Mouse (Mus musculus) cerebellum, adult 2 months (tissue): ENCODE data around the gene Klf13. TPM values are rescaled to one million over a fixed set of nuclear protein-coding genes. Genes with fewer than 3 reads are reported as not detected.
A peak's percentile ranks its signal among the peaks of the same experiment; 100 is the strongest.

Experiments
- DNase-seq, 2 experiments: peaks; one replicate each; pipeline ENCODE4 v3.0.0; 2021
- H3K27ac ChIP-seq: fragments of 200-500 bp; 2 replicates; pipeline ENCODE4 v1.5.1; 2012; ENCODE audit warnings: low read length, control low read depth, inconsistent platforms; ENCODE audit not compliant: insufficient read depth
- H3K27me3 ChIP-seq: fragments of 200-500 bp; 2 replicates; pipeline ENCODE4 v1.6.1; 2012; ENCODE audit warnings: inconsistent platforms, mild to moderate bottlenecking, low read length, moderate library complexity; ENCODE audit not compliant: control insufficient read depth, insufficient read depth
- H3K4me1 ChIP-seq: fragments of 200-500 bp; 2 replicates; pipeline ENCODE4 v1.6.1; 2011; ENCODE audit warnings: low read length; ENCODE audit not compliant: control insufficient read depth, insufficient read depth
- H3K4me3 ChIP-seq: fragments of 200-500 bp; replicated peaks from 2 replicates; pipeline ENCODE3; 2011; ENCODE audit warnings: mild to moderate bottlenecking, low read depth, low read length, control low read depth; ENCODE audit not compliant: insufficient read depth
- CTCF ChIP-seq: fragments of 200-500 bp; IDR thresholded peaks from 2 replicates; pipeline ENCODE4 v1.5.1; 2011; ENCODE audit warnings: low read depth, mild to moderate bottlenecking, control low read depth, low read length, moderate library complexity, borderline replicate concordance; ENCODE audit not compliant: insufficient read depth
- POLR2A ChIP-seq: fragments of 200-500 bp; IDR thresholded peaks from 2 replicates; pipeline ENCODE4 v1.6.1; 2011; ENCODE audit warnings: low read length, control low read depth, borderline replicate concordance; ENCODE audit not compliant: insufficient read depth
- WGBS: fragments of 180-500 bp; shearing (Covaris S2); methylation state at CpG from one replicate; pipeline ENCODE4 v1.1.7; 2018; 5-methylcytosine and 5-hydroxymethylcytosine counted together
- polyA plus RNA-seq: library from polyadenylated mRNA; depleted of rRNA; stranded (reverse); fragments of >200 nt; gene quantifications from 2 replicates; pipeline ENCODE4 v1.2.3, GENCODE M21; 2012

Gene Klf13
- polyA plus RNA-seq, 1 experiment: 60.8 TPM

DNA sequence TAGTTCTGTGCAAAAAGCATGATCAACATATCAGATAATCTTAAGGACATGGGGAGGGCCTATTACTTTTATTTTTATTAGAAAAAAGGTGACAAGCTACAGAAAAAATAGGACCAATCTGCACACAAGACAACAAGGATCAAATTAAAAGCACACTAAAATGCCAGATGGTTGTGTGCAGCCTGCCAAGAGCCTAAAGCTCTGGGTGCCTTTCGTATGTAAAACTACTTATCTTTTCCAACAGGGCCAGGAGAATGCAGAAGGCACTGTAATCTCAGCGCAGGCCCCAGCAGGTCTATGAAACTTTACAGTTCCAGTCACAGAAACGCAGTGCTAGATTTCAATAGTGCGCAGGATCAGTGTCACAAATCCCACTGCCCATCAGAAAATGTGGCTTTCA lies 45.0 kb downstream of the Klf13 start:
- Histone ChIP-seq H3K27me3 (no peaks in the 10 kb centered on the region), H3K4me3 (no peak overlapping the region), H3K27ac (peak overlapping the region; percentile 98; the same call in 1 of the 2 replicates), H3K4me1 (peaks cover 63% of the 10 kb centered on the region)
- DNase-seq: peak; percentile 59 to 73
- TF ChIP-seq POLR2A: no peak
- TF ChIP-seq CTCF: no peak
- WGBS: 28% methylated on average over 4 of the region's 4 CpGs

DNA sequence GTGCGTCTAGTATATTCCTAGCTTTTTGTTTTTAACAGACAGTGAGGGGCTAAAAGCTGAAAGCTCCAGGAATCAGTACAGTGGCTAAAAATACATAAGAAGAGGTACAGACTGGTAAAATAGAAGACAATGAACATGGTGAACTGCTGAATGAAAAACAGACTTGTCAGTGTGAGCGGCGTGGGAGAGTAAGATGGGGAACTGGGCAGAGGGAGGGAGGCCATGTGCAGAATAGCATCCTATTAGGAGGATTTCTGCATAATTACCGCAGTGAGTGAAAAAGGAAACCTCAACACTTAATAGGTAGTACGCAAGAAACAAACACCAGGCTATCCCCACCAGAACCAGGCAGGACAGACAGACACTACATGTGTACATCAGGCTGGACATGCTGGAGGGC lies 45.5 kb downstream of the Klf13 start:
- no peaks in the 10 kb centered on the region for H3K27me3 ChIP-seq
- H3K4me3 ChIP-seq: no peak overlapping the region
- peak in 1 of 2 experiments; percentile 47 for DNase-seq
- H3K4me1 ChIP-seq: peaks cover 60% of the 10 kb centered on the region
- TF ChIP-seq CTCF: no peak
- TF ChIP-seq POLR2A: no peak
- peak overlapping the region; percentile 98 for H3K27ac ChIP-seq
- 74% methylated on average over 5 of the region's 5 CpGs for WGBS

GRCm38 (mm10) chr7:63891488-63892075 lies 47.1 kb downstream of the Klf13 start:
- H3K4me1 ChIP-seq: peaks cover 60% of the 10 kb centered on the region
- no peak overlapping the region for H3K27ac ChIP-seq
- 27% methylated on average over 43 of the region's 43 CpGs for WGBS
- TF ChIP-seq POLR2A (no peak), CTCF (no peak)
- no peak overlapping the region for H3K4me3 ChIP-seq
- H3K27me3 ChIP-seq: no peaks in the 10 kb centered on the region
- DNase-seq: peak; percentile 52 to 62

DNA sequence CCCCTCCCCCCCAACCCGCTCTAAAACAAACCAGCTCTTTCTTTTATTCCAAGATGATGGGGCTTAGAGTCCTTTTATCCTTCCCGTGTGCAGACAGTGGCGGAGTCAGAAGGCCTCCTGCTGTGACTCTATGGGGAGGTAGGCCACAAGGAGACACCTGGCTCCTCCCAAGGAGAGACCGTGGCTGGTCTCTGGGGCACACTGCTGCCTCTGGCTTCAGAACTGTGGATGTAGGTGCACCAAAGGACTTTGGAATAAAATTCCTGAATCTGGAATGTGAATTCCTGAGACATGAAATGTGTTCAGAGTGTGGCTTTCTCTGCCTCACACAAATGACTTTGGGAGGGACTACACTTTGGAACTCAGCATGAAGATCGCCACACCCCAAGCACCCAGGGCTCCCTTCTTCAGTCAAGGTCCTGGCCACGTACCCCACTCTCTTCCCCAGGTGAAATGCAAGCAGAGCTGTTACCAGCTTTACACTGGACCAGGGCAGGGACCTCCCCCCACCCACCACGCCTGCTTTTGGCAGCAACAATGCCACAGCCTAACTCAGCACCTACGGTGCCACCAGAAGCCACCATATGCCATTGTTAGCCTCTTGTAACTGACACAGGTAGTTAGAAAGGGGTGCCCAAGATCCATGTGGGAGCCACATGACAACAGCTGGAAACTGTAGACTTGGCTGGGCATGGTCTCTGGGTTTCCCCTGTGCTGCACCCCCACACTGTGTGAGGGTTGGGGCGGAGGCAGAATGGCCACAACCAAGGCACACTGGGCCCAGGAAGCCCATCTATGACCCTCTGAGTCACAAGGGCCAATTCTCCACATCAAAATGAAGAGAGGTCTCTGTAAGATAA lies 49.4 kb downstream of the Klf13 start:
- DNase-seq: peak; percentile 33 to 42
- Histone ChIP-seq H3K4me1 (peaks cover 46% of the 10 kb centered on the region), H3K4me3 (no peak overlapping the region), H3K27me3 (no peaks in the 10 kb centered on the region), H3K27ac (peak overlapping the region; percentile 67)
- 44% methylated on average over 9 of the region's 9 CpGs for WGBS
- TF ChIP-seq POLR2A: no peak
- TF ChIP-seq CTCF: no peak

- Histone ChIP-seq H3K4me1 (peaks cover 45% of the 10 kb centered on the region), H3K27ac (0 out of 2 replicates have a peak overlapping the region, but pooled peaks have one; percentile 20), H3K4me3 (no peak overlapping the region), H3K27me3 (no peaks in the 10 kb centered on the region)
- 61% methylated on average over 6 of the region's 6 CpGs for WGBS
- no peak for TF ChIP-seq POLR2A
- no peak for TF ChIP-seq CTCF
- DNase-seq: peak in 1 of 2 experiments; percentile 30
These were observed 50.0 kb downstream of the Klf13 start for GRCm38 (mm10) chr7:63888674-63889073.

DNA sequence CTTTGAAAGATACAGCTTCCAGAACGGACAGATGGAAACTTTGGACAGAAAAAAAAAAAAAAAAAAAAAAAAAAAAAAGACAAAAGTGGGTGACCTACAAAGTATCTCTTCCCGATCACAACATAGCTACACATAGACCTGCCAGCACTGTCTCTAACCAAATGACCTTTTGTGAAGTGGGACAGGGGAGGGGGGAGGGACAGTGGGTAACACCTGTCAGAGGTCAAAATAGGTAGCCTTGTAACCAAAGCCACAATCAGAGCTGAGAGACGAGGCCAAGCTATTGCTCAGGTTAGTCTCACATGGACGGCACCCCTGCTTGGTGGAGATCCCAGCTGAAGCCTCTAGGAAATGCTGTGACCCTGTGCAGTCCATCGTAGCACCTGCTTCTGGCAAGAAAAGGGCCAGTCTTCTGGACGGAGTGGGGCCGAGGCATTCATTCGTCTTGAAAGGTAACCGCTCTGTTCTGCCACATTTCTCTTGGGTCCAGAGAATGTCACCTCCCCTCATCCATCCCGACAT lies 51.1 kb downstream of the Klf13 start:
- H3K27ac ChIP-seq: peak overlapping the region; percentile 37
- TF ChIP-seq POLR2A (no peak), CTCF (no peak)
- H3K27me3 ChIP-seq: no peaks in the 10 kb centered on the region
- 63% methylated on average over 10 of the region's 10 CpGs for WGBS
- DNase-seq: peak in 1 of 2 experiments; percentile 16
- peaks cover 45% of the 10 kb centered on the region for H3K4me1 ChIP-seq
- no peak overlapping the region for H3K4me3 ChIP-seq

GRCm38 (mm10) chr7:63887034-63887551 lies 51.6 kb downstream of the Klf13 start:
- peaks cover 50% of the 10 kb centered on the region for H3K4me1 ChIP-seq
- no peak overlapping the region for H3K4me3 ChIP-seq
- no peaks in the 10 kb centered on the region for H3K27me3 ChIP-seq
- TF ChIP-seq CTCF: no peak
- TF ChIP-seq POLR2A: no peak
- DNase-seq: peak in 1 of 2 experiments; percentile 21
- no peak overlapping the region for H3K27ac ChIP-seq
- WGBS: 54% methylated on average over 8 of the region's 8 CpGs

- H3K27me3 ChIP-seq: no peaks in the 10 kb centered on the region
- TF ChIP-seq POLR2A (no peak), CTCF (no peak)
- no peak overlapping the region for H3K4me3 ChIP-seq
- 77% methylated on average over 7 of the region's 7 CpGs for WGBS
- no peak for DNase-seq
- H3K27ac ChIP-seq: no peak overlapping the region
- peaks cover 43% of the 10 kb centered on the region for H3K4me1 ChIP-seq
These were observed 53.7 kb downstream of the Klf13 start for GRCm38 (mm10) chr7:63885025-63885424.
